Mouse (Mus musculus) forelimb bud, embryonic 11.5 days (tissue): Measurements from ENCODE around the gene Ccndbp1.
"Not testable (repeated sequence)": the region's sequence is repeated elsewhere in the genome, so short reads cannot be mapped to it uniquely, and the experiment has no call there.

Experiments
- DNase-seq: peaks from one replicate; pipeline ENCODE4 v3.0.0-alpha.2; 2012; ENCODE audit warnings: low read depth, low spot score

Gene Ccndbp1

GRCm38 (mm10) chr2:121007925-121008663, at the start of gene Ccndbp1:
TSS of gene Ccndbp1 (plus strand) at chr2:121008403.
- peak; percentile 86 for DNase-seq

- no peak for DNase-seq
Observed at GRCm38 (mm10) chr2:120959363-120959762, 48.8 kb upstream of the Ccndbp1 start.

- DNase-seq = no peak
Observed at GRCm38 (mm10) chr2:120959827-120960226, 48.4 kb upstream of the Ccndbp1 start.

GRCm38 (mm10) chr2:120960261-120960660, 47.9 kb upstream of the Ccndbp1 start:
- DNase-seq = no peak

GRCm38 (mm10) chr2:120963110-120963509, 45.1 kb upstream of the Ccndbp1 start:
- DNase-seq = no peak

- no peak for DNase-seq
Observed at GRCm38 (mm10) chr2:120965486-120965885, 42.7 kb upstream of the Ccndbp1 start.

- no peak for DNase-seq
Observed at GRCm38 (mm10) chr2:120970045-120970539, 38.1 kb upstream of the Ccndbp1 start.

- peak; percentile 87 for DNase-seq
Observed at GRCm38 (mm10) chr2:120970559-120971080, 37.6 kb upstream of the Ccndbp1 start, which contains the start of gene Ubr1. TSS of gene Ubr1 (minus strand) at chr2:120970715.

- no peak for DNase-seq
Observed at GRCm38 (mm10) chr2:120971766-120972165, 36.4 kb upstream of the Ccndbp1 start.

GRCm38 (mm10) chr2:120972257-120972656, 35.9 kb upstream of the Ccndbp1 start:
- not testable (repeated sequence) for DNase-seq

- DNase-seq = no peak
Observed at GRCm38 (mm10) chr2:120972964-120973363, 35.2 kb upstream of the Ccndbp1 start.

- no peak for DNase-seq
Observed at GRCm38 (mm10) chr2:120976308-120976707, 31.9 kb upstream of the Ccndbp1 start.

- peak; percentile 25 for DNase-seq
Observed at GRCm38 (mm10) chr2:120976990-120977925, 30.9 kb upstream of the Ccndbp1 start, which contains the start of gene Tmem62. TSS of gene Tmem62 (plus strand) at chr2:120977017.

- DNase-seq = no peak
Observed at GRCm38 (mm10) chr2:120977926-120978692, 30.1 kb upstream of the Ccndbp1 start.

- DNase-seq = no peak
Observed at GRCm38 (mm10) chr2:120978693-120979037, 29.5 kb upstream of the Ccndbp1 start.

- DNase-seq = no peak
Observed at GRCm38 (mm10) chr2:120979819-120980218, 28.4 kb upstream of the Ccndbp1 start.

- DNase-seq = no peak
Observed at GRCm38 (mm10) chr2:120980861-120981260, 27.3 kb upstream of the Ccndbp1 start.

- DNase-seq = no peak
Observed at GRCm38 (mm10) chr2:120983611-120984010, 24.6 kb upstream of the Ccndbp1 start.

GRCm38 (mm10) chr2:120985241-120985640, 23.0 kb upstream of the Ccndbp1 start:
- no peak for DNase-seq

- no peak for DNase-seq
Observed at GRCm38 (mm10) chr2:120991196-120991595, 17.0 kb upstream of the Ccndbp1 start.

- DNase-seq = not testable (repeated sequence)
Observed at GRCm38 (mm10) chr2:120996607-120997006, 11.6 kb upstream of the Ccndbp1 start.
